Mouse (Mus musculus): ENCODE results near the gene Gabrb1. TPM values are rescaled to one million over a fixed set of nuclear protein-coding genes. Genes with fewer than 3 reads are reported as not detected.

The Gabrb1 gene
- polyA plus RNA-seq, 1 experiment from 2014 or later, result 0.33 TPM

DNA sequence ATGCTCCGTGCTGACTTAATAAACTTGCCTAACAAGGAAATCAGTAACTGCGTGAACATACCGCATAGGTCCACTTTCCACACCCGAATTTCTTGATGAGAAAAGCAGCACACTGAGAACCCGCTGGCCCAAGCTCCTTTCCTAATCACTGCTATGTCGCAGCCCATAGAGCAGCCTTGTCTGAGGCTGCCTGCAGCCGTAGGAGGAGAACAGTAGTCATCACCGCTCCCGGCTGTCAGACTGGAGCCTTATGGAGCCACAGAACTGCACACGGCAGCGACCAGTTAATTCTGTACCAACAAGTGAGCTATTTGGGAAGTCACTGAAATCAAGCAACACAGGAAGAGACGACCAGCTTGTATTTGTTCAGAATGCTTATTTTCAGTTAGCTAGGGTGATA lies 500.8 kb downstream of the Gabrb1 start:
- H3K36me3 ChIP-seq, result peaks cover 87% of the 10 kb centered on the region
- no peak for DNase-seq (ENCODE audit: low spot score)
- no peaks in the 10 kb centered on the region for H3K27me3 ChIP-seq (ENCODE audit: insufficient read depth, poor library complexity, severe bottlenecking)
- WGBS, result 94% methylated on average over 12 of the region's 12 CpGs
- no peak overlapping the region for H3K27ac ChIP-seq
- H3K4me1 ChIP-seq (replicated peaks), result no peaks in the 10 kb centered on the region
- H3K4me3 ChIP-seq, result no peak overlapping the region
- no peaks in the 10 kb centered on the region for H3K9me3 ChIP-seq

DNA sequence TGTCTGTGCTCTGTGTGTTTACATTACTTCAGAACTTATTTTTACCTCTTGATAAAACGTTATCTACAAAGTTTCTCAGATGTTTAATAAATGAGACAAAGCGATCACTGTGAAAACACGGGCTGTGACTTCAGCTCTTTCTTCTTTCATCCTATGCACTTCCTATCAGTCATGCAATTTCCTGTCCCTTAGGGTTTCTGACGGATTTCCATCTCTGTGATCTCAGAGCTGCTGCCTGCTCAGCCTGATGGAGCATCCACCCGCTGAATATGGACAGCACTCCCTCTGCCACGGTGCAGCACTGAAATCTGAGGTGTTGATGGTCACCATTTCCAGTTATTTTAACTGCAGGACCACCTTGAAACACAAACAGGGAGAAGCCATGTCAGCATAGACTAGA lies 501.6 kb downstream of the Gabrb1 start:
- Histone ChIP-seq H3K27me3 (ENCODE audit: insufficient read depth, poor library complexity, severe bottlenecking) (no peaks in the 10 kb centered on the region), H3K27ac (no peak overlapping the region), H3K9me3 (no peaks in the 10 kb centered on the region), H3K4me1 (replicated peaks) (no peaks in the 10 kb centered on the region), H3K36me3 (peaks cover 91% of the 10 kb centered on the region), H3K4me3 (no peak overlapping the region)
- WGBS, result 86% methylated on average over 6 of the region's 6 CpGs
- no peak for DNase-seq (ENCODE audit: low spot score)

DNA sequence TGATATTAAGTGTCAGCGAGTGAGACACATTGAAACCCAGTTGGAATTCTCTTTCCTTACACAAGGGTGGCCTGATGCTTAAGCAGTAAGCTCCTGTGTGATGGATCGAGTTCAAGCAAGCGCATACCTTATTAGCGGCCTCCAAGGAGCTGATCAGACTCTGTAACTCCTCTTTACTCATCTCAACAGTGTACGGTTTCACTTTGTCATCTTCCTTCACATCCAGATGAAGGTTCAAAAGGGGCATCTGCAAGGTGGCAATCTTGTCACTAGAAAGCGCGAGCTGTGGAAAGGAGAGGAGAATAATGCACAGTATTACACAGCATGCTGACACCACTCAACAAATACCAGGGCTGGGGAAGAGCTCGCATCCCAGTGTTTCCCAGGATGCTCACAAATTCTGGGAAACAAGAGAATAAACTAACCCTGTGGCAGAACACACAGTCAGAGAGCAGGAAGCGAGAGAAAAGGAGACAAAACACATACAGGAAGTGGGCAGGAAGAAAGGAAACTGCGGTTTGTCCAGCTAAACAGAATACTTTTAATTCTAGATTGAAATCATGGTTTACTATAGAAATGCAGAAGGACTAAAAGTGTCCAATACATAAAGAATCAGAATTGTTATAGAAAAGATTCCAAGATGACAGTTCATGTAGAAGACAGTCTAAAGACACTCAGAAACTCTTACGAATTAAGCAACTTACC lies 503.0 kb downstream of the Gabrb1 start:
- Histone ChIP-seq H3K4me1 (replicated peaks) (no peaks in the 10 kb centered on the region), H3K4me3 (no peak overlapping the region), H3K27me3 (ENCODE audit: insufficient read depth, poor library complexity, severe bottlenecking) (no peaks in the 10 kb centered on the region), H3K9me3 (no peaks in the 10 kb centered on the region), H3K36me3 (peaks cover 88% of the 10 kb centered on the region), H3K27ac (no peak overlapping the region)
- WGBS, result 90% methylated on average over 11 of the region's 11 CpGs
- DNase-seq (ENCODE audit: low spot score), result no peak

DNA sequence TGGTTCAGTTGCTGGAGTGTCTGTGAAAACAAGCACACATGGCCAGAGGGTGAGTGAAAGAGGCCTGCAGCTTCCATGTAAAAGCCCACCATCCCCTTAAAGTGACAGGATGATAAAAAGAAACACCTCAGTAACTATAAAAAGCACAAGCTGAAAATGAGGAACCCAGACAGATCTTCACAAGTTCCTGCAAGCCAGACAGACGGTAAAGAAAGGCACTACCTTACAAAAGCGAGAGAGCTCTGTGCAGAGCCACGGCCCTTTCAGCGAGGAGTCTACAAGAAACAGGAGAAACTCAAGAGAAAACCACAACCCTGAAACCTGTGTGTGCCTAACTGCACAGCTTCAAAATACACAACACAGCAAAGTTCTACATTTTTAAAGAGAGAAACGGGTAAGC lies 504.9 kb downstream of the Gabrb1 start:
- Histone ChIP-seq H3K4me3 (no peak overlapping the region), H3K27ac (no peak overlapping the region), H3K27me3 (ENCODE audit: insufficient read depth, poor library complexity, severe bottlenecking) (no peaks in the 10 kb centered on the region), H3K4me1 (replicated peaks) (peaks cover 13% of the 10 kb centered on the region), H3K9me3 (no peaks in the 10 kb centered on the region), H3K36me3 (peaks cover 69% of the 10 kb centered on the region)
- WGBS, result 92% methylated on average over 5 of the region's 5 CpGs
- DNase-seq (ENCODE audit: low spot score), result no peak

DNA sequence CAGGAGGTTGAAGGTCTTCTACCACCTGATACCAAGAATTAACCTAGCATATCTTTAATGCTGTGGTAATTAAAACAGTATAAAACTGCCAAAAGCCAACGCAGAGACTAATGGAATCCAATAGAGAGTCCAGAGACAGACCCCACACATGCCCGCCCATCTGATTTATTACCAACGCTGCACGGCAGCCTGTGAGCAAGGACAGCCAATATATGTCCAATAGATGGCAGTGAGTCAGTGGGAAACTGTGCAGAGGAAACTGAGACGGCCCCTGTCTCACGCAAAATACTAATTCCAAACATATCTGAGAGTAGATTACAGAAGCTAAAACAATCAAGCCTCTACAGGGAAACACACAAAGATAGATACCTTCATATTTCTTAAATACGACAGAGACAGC lies 506.5 kb downstream of the Gabrb1 start:
- H3K9me3 ChIP-seq, result no peaks in the 10 kb centered on the region
- no peak overlapping the region for H3K27ac ChIP-seq
- H3K27me3 ChIP-seq (ENCODE audit: insufficient read depth, poor library complexity, severe bottlenecking), result no peaks in the 10 kb centered on the region
- H3K36me3 ChIP-seq, result peaks cover 53% of the 10 kb centered on the region
- H3K4me3 ChIP-seq, result no peak overlapping the region
- DNase-seq (ENCODE audit: low spot score), result no peak
- H3K4me1 ChIP-seq (replicated peaks), result peaks cover 13% of the 10 kb centered on the region
- 91% methylated on average over 7 of the region's 7 CpGs for WGBS

DNA sequence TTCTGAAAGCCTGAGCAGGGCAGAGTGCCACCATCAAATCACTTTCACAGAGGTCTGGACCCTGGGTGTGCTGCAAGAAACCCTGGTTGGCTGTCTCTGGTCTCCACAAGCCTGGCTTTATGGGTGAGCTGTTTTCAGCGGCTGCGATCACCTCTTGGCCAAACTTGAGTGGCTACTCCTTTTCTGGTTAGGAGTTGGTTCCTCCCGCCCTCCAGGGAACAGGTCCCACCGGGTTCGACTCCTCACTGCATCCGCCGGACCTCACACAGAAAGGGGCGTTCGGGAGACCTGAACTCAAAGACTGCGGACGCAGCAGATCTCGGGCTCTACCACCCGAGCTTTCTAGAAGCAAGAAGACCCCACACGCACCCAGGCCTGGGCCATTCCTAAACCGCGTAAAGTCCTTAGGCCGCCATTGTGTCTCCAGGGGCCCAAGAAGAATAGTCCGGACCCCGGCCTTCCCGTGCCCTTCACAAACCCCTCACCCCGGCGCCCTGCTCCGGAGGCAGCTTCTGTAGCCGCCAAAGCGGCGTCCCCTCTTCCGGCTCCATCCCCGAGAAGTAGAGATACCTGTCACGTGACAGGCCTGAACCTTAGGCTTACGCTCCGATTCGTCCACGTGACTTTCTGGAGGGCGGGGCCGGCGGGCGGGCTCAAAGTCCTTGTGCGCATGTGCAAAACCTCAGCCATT lies 509.8 kb downstream of the Gabrb1 start, which contains the start of gene Commd8:
TSS of gene Commd8 (minus strand) at position 596 of the 691 bp plus-strand sequence.
- peaks cover 20% of the 10 kb centered on the region for H3K36me3 ChIP-seq
- H3K4me3 ChIP-seq, result peak within 1 kb of the TSS; percentile 75
- no peaks in the 10 kb centered on the region for H3K27me3 ChIP-seq (ENCODE audit: insufficient read depth, poor library complexity, severe bottlenecking)
- WGBS, result under 1% methylated on average over 38 of the region's 38 CpGs
- H3K27ac ChIP-seq, result peak within 1 kb of the TSS; percentile 93
- no peaks in the 10 kb centered on the region for H3K9me3 ChIP-seq
- peaks cover 13% of the 10 kb centered on the region for H3K4me1 ChIP-seq (replicated peaks)
- DNase-seq (ENCODE audit: low spot score), result peak; percentile 97

DNA sequence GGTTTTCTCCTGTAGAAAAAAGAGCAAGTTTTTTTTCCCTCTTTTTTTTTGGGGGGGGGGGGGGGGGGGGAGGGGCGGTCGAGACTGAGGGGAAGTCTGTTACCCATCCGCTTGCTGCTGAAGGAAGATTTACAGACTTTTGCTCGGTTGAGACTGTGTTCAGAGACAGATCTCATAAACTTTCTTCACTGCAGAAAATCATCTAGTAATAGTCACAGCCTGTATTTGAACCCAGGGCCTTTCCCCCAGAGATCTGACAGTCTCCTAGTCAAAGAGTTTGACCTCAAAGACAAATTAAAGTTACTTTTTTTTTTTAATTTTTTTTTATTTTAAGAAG lies 510.3 kb downstream of the Gabrb1 start:
- WGBS, result under 1% methylated on average over 4 of the region's 4 CpGs
- no peak for DNase-seq (ENCODE audit: low spot score)
- H3K4me3 ChIP-seq, result peak overlapping the region; percentile 75

DNA sequence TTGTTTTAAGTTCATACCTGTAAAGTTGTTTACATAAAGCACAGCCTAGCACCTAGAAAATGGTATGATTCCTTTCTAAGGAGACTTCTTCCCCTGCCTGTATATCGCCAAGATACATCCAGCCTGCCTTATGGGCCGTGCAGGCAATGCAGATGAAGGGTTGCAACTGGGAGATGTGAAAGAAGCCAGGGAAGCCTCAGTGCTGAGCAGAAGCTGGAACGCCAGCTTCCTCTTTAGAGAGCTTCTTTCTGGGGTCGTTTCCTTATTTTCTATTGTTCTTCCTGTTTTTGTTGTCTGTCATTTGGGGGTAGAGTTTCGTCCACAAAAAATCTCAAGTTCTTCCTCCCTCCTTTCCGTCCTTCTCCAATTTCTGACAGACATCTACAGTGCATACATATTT lies 512.2 kb downstream of the Gabrb1 start:
- Histone ChIP-seq H3K4me3 (no peak overlapping the region), H3K27me3 (ENCODE audit: insufficient read depth, poor library complexity, severe bottlenecking) (no peaks in the 10 kb centered on the region), H3K9me3 (no peaks in the 10 kb centered on the region), H3K27ac (no peak overlapping the region), H3K4me1 (replicated peaks) (peaks cover 14% of the 10 kb centered on the region), H3K36me3 (peaks cover 8% of the 10 kb centered on the region; the same call in 1 of the 2 replicates)
- DNase-seq (ENCODE audit: low spot score), result no peak
- 74% methylated on average over 6 of the region's 6 CpGs for WGBS

More for the DNA sequence above, 510.3 kb downstream of the Gabrb1 start:
- Histone ChIP-seq H3K36me3 (peaks cover 15% of the 10 kb centered on the region), H3K9me3 (no peaks in the 10 kb centered on the region), H3K27ac (peak overlapping the region; percentile 93), H3K27me3 (ENCODE audit: insufficient read depth, poor library complexity, severe bottlenecking) (no peaks in the 10 kb centered on the region), H3K4me1 (replicated peaks) (peaks cover 13% of the 10 kb centered on the region)

DNA sequence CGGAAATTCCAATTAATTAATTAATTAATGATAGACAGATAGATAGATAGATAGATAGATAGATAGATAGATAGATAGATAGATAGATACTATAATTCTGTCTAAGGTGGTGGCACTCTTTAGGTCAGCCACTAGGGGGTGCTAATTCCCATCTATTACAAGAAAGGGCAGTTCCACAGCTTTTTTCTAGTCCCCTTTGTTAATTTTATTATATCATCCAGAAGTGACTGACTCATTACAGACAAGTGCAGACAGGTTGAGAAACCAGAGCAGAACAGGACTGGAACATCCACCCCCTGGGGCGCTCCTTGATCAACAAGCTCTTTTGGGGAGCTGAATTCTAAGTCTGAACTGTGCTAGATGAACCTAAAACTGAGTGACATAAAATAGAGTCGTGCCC lies 514.8 kb downstream of the Gabrb1 start:
- H3K4me3 ChIP-seq, result no peak overlapping the region
- WGBS, result 35% methylated on average over 3 of the region's 3 CpGs

DNA sequence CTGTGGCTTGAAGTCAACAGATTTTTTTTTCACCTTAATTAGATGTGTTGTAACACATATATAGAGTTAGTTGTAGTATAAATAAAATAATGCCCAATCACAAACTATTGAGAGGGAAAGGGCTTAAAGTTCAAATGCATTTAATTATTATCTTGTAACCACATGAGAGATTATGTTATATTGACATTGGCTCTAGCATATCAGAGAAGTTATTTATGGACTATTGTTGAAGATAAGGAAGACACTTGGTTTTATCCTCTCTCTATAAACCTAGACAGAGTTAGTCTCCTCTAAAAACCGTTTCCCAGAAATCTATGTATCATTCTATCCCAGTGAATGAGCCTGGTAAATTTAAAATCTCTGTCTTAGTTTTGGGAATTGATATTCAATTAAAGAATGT lies 515.6 kb downstream of the Gabrb1 start:
- Histone ChIP-seq H3K27me3 (ENCODE audit: insufficient read depth, poor library complexity, severe bottlenecking) (no peaks in the 10 kb centered on the region), H3K4me1 (replicated peaks) (peaks cover 8% of the 10 kb centered on the region), H3K36me3 (no peaks in the 10 kb centered on the region), H3K4me3 (no peak overlapping the region), H3K27ac (no peak overlapping the region), H3K9me3 (no peaks in the 10 kb centered on the region)
- DNase-seq (ENCODE audit: low spot score), result no peak
- 82% methylated on average over 1 of the region's 1 CpGs for WGBS

More for the DNA sequence above, 514.8 kb downstream of the Gabrb1 start:
- Histone ChIP-seq H3K27me3 (ENCODE audit: insufficient read depth, poor library complexity, severe bottlenecking) (no peaks in the 10 kb centered on the region), H3K9me3 (no peaks in the 10 kb centered on the region), H3K27ac (no peak overlapping the region), H3K36me3 (no peaks in the 10 kb centered on the region), H3K4me1 (replicated peaks) (peaks cover 8% of the 10 kb centered on the region)
- DNase-seq (ENCODE audit: low spot score), result peak; percentile 23

DNA sequence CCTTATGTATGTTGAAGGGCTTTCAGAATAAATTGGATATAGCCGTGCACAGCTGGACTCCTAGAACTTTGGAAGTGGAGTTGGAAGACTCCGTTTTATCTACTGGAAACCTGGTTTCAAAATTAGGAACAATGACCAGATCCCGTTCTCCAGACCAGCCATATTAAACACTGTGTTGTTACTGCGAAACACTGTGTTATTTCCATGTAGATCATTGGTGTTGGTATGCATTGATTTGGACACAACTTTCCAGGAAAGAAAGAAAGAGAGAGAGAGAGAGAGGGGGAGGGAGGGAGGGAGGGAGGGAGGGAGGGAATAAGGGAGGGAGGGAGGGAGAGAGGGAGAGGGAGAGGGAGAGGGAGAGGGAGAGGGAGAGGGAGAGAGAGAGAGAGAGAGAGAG lies 517.1 kb downstream of the Gabrb1 start:
- peak overlapping the region; percentile 71 for H3K27ac ChIP-seq
- no peak for DNase-seq (ENCODE audit: low spot score)
- H3K27me3 ChIP-seq (ENCODE audit: insufficient read depth, poor library complexity, severe bottlenecking), result no peaks in the 10 kb centered on the region
- peaks cover 8% of the 10 kb centered on the region for H3K4me1 ChIP-seq (replicated peaks)
- 77% methylated on average over 4 of the region's 4 CpGs for WGBS
- H3K9me3 ChIP-seq, result no peaks in the 10 kb centered on the region
- peak overlapping the region; percentile 18; the same call in 1 of the 2 replicates for H3K4me3 ChIP-seq
- H3K36me3 ChIP-seq, result no peaks in the 10 kb centered on the region

DNA sequence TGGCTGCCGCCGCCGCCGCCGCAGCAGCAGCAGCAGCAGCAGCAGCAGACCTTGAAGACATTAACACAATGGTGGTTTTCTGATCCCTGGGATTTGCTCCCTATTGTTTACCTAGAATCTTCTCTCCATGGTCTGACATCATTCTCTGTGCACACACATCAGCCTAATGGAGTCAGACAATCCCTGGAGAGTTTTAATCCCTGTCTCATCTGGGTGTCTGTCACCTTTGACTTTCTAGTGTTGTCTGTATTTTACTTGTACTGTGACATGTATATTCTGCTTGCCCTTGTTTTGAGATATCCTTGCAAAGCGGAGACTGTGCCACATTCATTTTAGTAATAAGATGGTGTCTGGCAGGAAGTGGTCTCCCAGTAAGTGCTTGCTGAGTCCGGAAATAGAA lies 517.6 kb downstream of the Gabrb1 start:
- Histone ChIP-seq H3K27me3 (ENCODE audit: insufficient read depth, poor library complexity, severe bottlenecking) (no peaks in the 10 kb centered on the region), H3K4me3 (peak overlapping the region; percentile 18; the same call in 1 of the 2 replicates), H3K27ac (peak overlapping the region; percentile 71), H3K36me3 (no peaks in the 10 kb centered on the region), H3K4me1 (replicated peaks) (peaks cover 8% of the 10 kb centered on the region), H3K9me3 (no peaks in the 10 kb centered on the region)
- WGBS, result 22% methylated on average over 7 of the region's 7 CpGs
- peak; percentile 25 for DNase-seq (ENCODE audit: low spot score)

DNA sequence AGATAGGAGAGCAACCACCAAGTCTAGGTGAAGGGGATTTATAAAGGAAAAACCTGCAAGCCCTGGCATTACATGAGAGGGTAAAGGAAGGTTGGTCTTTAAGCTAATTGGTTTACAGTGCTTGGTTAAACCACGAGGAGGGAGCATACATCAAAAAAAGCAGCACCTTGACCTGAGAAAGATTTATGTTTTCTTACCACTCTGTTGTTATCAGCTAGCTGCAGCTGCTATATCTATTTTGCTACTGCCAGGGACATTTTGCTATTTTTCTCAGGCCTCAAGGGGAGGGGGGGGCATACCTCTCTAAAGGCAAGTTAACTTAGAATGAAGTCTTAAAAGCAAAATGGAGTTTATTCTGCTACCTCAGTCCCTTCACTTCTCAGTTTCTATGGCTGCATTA lies 523.3 kb downstream of the Gabrb1 start:
- no peak for DNase-seq (ENCODE audit: low spot score)
- Histone ChIP-seq H3K9me3 (no peaks in the 10 kb centered on the region), H3K27ac (no peak overlapping the region), H3K36me3 (no peaks in the 10 kb centered on the region), H3K27me3 (ENCODE audit: insufficient read depth, poor library complexity, severe bottlenecking) (no peaks in the 10 kb centered on the region), H3K4me1 (replicated peaks) (no peaks in the 10 kb centered on the region; the same call in 1 of the 2 replicates), H3K4me3 (no peak overlapping the region)
- 56% methylated on average over 1 of the region's 1 CpGs for WGBS

All from hindbrain, embryonic 10.5 days (tissue).